Mouse (Mus musculus) embryonic facial prominence, embryonic 13.5 days (tissue): Measurements from ENCODE around the gene Sptbn4. TPM values are rescaled to one million over a fixed set of nuclear protein-coding genes. Genes with fewer than 3 reads are reported as not detected.

Source experiments
- ATAC-seq: fragments of 200-750 bp; cut with Nextera tagmentation; 2 replicates; pipeline ENCODE4 v1.8.0; 2017; ENCODE audit warnings: low read depth; ENCODE audit not compliant: insufficient number of reproducible peaks, insufficient read depth, low FRiP score, low TSS enrichment
- H3K27ac ChIP-seq: fragments of 300-500 bp; sonication (generic); 2 replicates; pipeline ENCODE4 v1.5.1; 2015; ENCODE audit warnings: moderate library complexity, mild to moderate bottlenecking, inconsistent platforms
- H3K27me3 ChIP-seq: fragments of 300-500 bp; sonication (generic); 2 replicates; pipeline ENCODE4 v1.6.1; 2015; ENCODE audit warnings: mild to moderate bottlenecking, inconsistent platforms
- H3K36me3 ChIP-seq: fragments of 300-500 bp; sonication (generic); 2 replicates; pipeline ENCODE4 v1.6.1; 2015; ENCODE audit warnings: mild to moderate bottlenecking, inconsistent platforms
- H3K4me1 ChIP-seq: fragments of 300-500 bp; sonication (generic); 2 replicates; pipeline ENCODE4 v1.6.1; 2015; ENCODE audit warnings: inconsistent platforms
- H3K4me2 ChIP-seq: fragments of 300-500 bp; sonication (generic); 2 replicates; pipeline ENCODE4 v1.6.1; 2015; ENCODE audit warnings: moderate library complexity, mild to moderate bottlenecking, inconsistent platforms
- H3K4me3 ChIP-seq: fragments of 300-500 bp; sonication (generic); 2 replicates; pipeline ENCODE4 v1.5.1; 2015; ENCODE audit warnings: mild to moderate bottlenecking, inconsistent platforms
- H3K9ac ChIP-seq: fragments of 300-500 bp; sonication (generic); 2 replicates; pipeline ENCODE4 v1.6.1; 2015; ENCODE audit warnings: mild to moderate bottlenecking, inconsistent platforms
- H3K9me3 ChIP-seq: fragments of 300-500 bp; sonication (generic); 2 replicates; pipeline ENCODE4 v1.6.1; 2016; ENCODE audit warnings: inconsistent platforms
- WGBS: fragments of 180-500 bp; shearing (Covaris S2); methylation state at CpG from one replicate; pipeline ENCODE4 v1.1.7; 2015; ENCODE audit warnings: mixed read lengths; 5-methylcytosine and 5-hydroxymethylcytosine counted together
- polyA plus RNA-seq: library from polyadenylated mRNA; unstranded; fragments of >200 nt; fragmentation: Nextera tagmentation; extraction: Ambion mirVana; gene quantifications from 2 replicates; pipeline ENCODE4 v1.2.1, GENCODE M21; 2015

The Sptbn4 gene
- polyA plus RNA-seq, 1 experiment from 2014 or later = 0.73 TPM

GRCm38 (mm10) chr7:27486102-27486769 lies 38.8 kb upstream of the Sptbn4 start:
- no peaks in the 10 kb centered on the region for H3K27me3 ChIP-seq
- H3K9me3 ChIP-seq = no peaks in the 10 kb centered on the region
- peak overlapping the region; percentile 75 for H3K4me3 ChIP-seq
- peak overlapping the region; percentile 64 for H3K9ac ChIP-seq
- WGBS = 3% methylated on average over 13 of the region's 13 CpGs
- H3K4me2 ChIP-seq = peak overlapping the region; percentile 65
- H3K36me3 ChIP-seq = peaks cover 14% of the 10 kb centered on the region
- peak overlapping the region; percentile 99 for H3K27ac ChIP-seq
- H3K4me1 ChIP-seq = peaks cover 51% of the 10 kb centered on the region
- no peak for ATAC-seq

GRCm38 (mm10) chr7:27483860-27484259 lies 36.4 kb upstream of the Sptbn4 start:
- WGBS = 78% methylated on average over 4 of the region's 4 CpGs
- H3K4me2 ChIP-seq = no peak overlapping the region
- peaks cover 37% of the 10 kb centered on the region for H3K4me1 ChIP-seq
- no peaks in the 10 kb centered on the region for H3K9me3 ChIP-seq
- H3K27me3 ChIP-seq = no peaks in the 10 kb centered on the region
- no peak overlapping the region for H3K27ac ChIP-seq
- no peak overlapping the region for H3K4me3 ChIP-seq
- no peak overlapping the region for H3K9ac ChIP-seq
- no peak for ATAC-seq
- H3K36me3 ChIP-seq = peaks cover 3% of the 10 kb centered on the region

GRCm38 (mm10) chr7:27481627-27481969 lies 34.1 kb upstream of the Sptbn4 start:
- Histone ChIP-seq H3K4me1 (peaks cover 35% of the 10 kb centered on the region), H3K27me3 (no peaks in the 10 kb centered on the region), H3K36me3 (peaks cover 20% of the 10 kb centered on the region), H3K27ac (peak overlapping the region; percentile 88), H3K9ac (peak overlapping the region; percentile 62), H3K9me3 (no peaks in the 10 kb centered on the region), H3K4me2 (peak overlapping the region; percentile 64), H3K4me3 (peak overlapping the region; percentile 42)
- peak; percentile 86 for ATAC-seq
- 0% methylated on average over 11 of the region's 12 CpGs for WGBS

- Histone ChIP-seq H3K9me3 (no peaks in the 10 kb centered on the region), H3K27me3 (no peaks in the 10 kb centered on the region), H3K9ac (peak overlapping the region; percentile 62), H3K4me3 (peak overlapping the region; percentile 42), H3K4me2 (peak overlapping the region; percentile 64), H3K4me1 (peaks cover 35% of the 10 kb centered on the region), H3K36me3 (peaks cover 26% of the 10 kb centered on the region), H3K27ac (peak overlapping the region; percentile 88)
- 7% methylated on average over 11 of the region's 11 CpGs for WGBS
- no peak for ATAC-seq
Measured at GRCm38 (mm10) chr7:27480927-27481626, 33.6 kb upstream of the Sptbn4 start.

- Histone ChIP-seq H3K4me3 (peak overlapping the region; percentile 42; the same call in 1 of the 2 replicates), H3K27ac (peak overlapping the region; percentile 88), H3K27me3 (no peaks in the 10 kb centered on the region), H3K4me1 (peaks cover 35% of the 10 kb centered on the region), H3K4me2 (peak overlapping the region; percentile 64), H3K36me3 (peaks cover 30% of the 10 kb centered on the region), H3K9me3 (no peaks in the 10 kb centered on the region), H3K9ac (0 out of 2 replicates have a peak overlapping the region, but pooled peaks have one; percentile 62)
- no peak for ATAC-seq
- 65% methylated on average over 3 of the region's 3 CpGs for WGBS
Measured at GRCm38 (mm10) chr7:27480506-27480905, 33.0 kb upstream of the Sptbn4 start.

- Histone ChIP-seq H3K27me3 (no peaks in the 10 kb centered on the region), H3K27ac (0 out of 2 replicates have a peak overlapping the region, but pooled peaks have one; percentile 88), H3K4me2 (no peak overlapping the region), H3K4me3 (no peak overlapping the region), H3K9ac (no peak overlapping the region), H3K36me3 (peaks cover 30% of the 10 kb centered on the region), H3K4me1 (peaks cover 40% of the 10 kb centered on the region), H3K9me3 (no peaks in the 10 kb centered on the region)
- no peak for ATAC-seq
- WGBS = 74% methylated on average over 1 of the region's 1 CpGs
Measured at GRCm38 (mm10) chr7:27479750-27480149, 32.3 kb upstream of the Sptbn4 start.

GRCm38 (mm10) chr7:27478561-27478960 lies 31.1 kb upstream of the Sptbn4 start:
- H3K27ac ChIP-seq = no peak overlapping the region

GRCm38 (mm10) chr7:27476098-27476635 lies 28.7 kb upstream of the Sptbn4 start:
- Histone ChIP-seq H3K4me1 (peaks cover 34% of the 10 kb centered on the region), H3K4me2 (0 out of 2 replicates have a peak overlapping the region, but pooled peaks have one; percentile 1), H3K9me3 (no peaks in the 10 kb centered on the region), H3K9ac (no peak overlapping the region), H3K4me3 (no peak overlapping the region), H3K36me3 (peaks cover 30% of the 10 kb centered on the region), H3K27me3 (no peaks in the 10 kb centered on the region), H3K27ac (no peak overlapping the region)
- 96% methylated on average over 14 of the region's 14 CpGs for WGBS
- ATAC-seq = no peak

More at GRCm38 (mm10) chr7:27478561-27478960, 31.1 kb upstream of the Sptbn4 start:
- Histone ChIP-seq H3K27me3 (no peaks in the 10 kb centered on the region), H3K36me3 (peaks cover 30% of the 10 kb centered on the region), H3K4me2 (no peak overlapping the region), H3K9ac (no peak overlapping the region), H3K4me1 (peaks cover 40% of the 10 kb centered on the region), H3K9me3 (no peaks in the 10 kb centered on the region), H3K4me3 (no peak overlapping the region)
- 78% methylated on average over 7 of the region's 7 CpGs for WGBS
- no peak for ATAC-seq

- H3K9ac ChIP-seq = no peak overlapping the region
- peak overlapping the region; percentile 66 for H3K4me2 ChIP-seq
- 0 out of 2 replicates have a peak overlapping the region, but pooled peaks have one; percentile 94 for H3K27ac ChIP-seq
- H3K36me3 ChIP-seq = peaks cover 30% of the 10 kb centered on the region
- H3K4me1 ChIP-seq = peaks cover 29% of the 10 kb centered on the region
- H3K9me3 ChIP-seq = no peaks in the 10 kb centered on the region
- no peaks in the 10 kb centered on the region for H3K27me3 ChIP-seq
- H3K4me3 ChIP-seq = peak overlapping the region; percentile 75; the same call in 1 of the 2 replicates
- 83% methylated on average over 2 of the region's 2 CpGs for WGBS
- no peak for ATAC-seq
Measured at GRCm38 (mm10) chr7:27475596-27475995, 28.1 kb upstream of the Sptbn4 start.

- peak overlapping the region; percentile 85 for H3K9ac ChIP-seq
- H3K9me3 ChIP-seq = no peaks in the 10 kb centered on the region
- peaks cover 27% of the 10 kb centered on the region for H3K4me1 ChIP-seq
- peak overlapping the region; percentile 94 for H3K27ac ChIP-seq
- peak; percentile 86 for ATAC-seq
- WGBS = under 1% methylated on average over 23 of the region's 23 CpGs
- peaks cover 30% of the 10 kb centered on the region for H3K36me3 ChIP-seq
- peak overlapping the region; percentile 66 for H3K4me2 ChIP-seq
- peak overlapping the region; percentile 75 for H3K4me3 ChIP-seq
- H3K27me3 ChIP-seq = no peaks in the 10 kb centered on the region
Measured at GRCm38 (mm10) chr7:27474490-27474954, 27.0 kb upstream of the Sptbn4 start.

GRCm38 (mm10) chr7:27473835-27474489 lies 26.5 kb upstream of the Sptbn4 start:
- Histone ChIP-seq H3K9ac (peak overlapping the region; percentile 85), H3K4me3 (peak overlapping the region; percentile 75), H3K27me3 (no peaks in the 10 kb centered on the region), H3K9me3 (no peaks in the 10 kb centered on the region), H3K36me3 (peaks cover 30% of the 10 kb centered on the region), H3K4me1 (peaks cover 27% of the 10 kb centered on the region), H3K27ac (peak overlapping the region; percentile 94), H3K4me2 (peak overlapping the region; percentile 66)
- ATAC-seq = no peak
- WGBS = under 1% methylated on average over 34 of the region's 34 CpGs
